ENCODE assay signal across 12 mouse cellular contexts in genomic region chr1:42277130-42277529, GRCm38 (mm10).
"Had no signal": no experiment of that assay in that cellular context is flagged by ENCODE, and none has a peak within 500 bp of the region (broad histone marks: within the 10 kb centered on the region; RNA-seq: fewer than 3 reads in every experiment).

No protein-coding gene starts in this region.

- H3K27ac ChIP-seq: kidney, postnatal 0 days; limb, embryonic 13.5 days; liver, embryonic 14.5 days; neural tube, embryonic 13.5 days had no signal

- H3K9ac ChIP-seq: limb, embryonic 13.5 days; liver, embryonic 14.5 days; neural tube, embryonic 13.5 days had no signal

- DNase-seq: kidney, adult 9 months; kidney, postnatal 36 days; layer of hippocampus, adult 9-11 months; layer of hippocampus, postnatal 36 days; left cerebral cortex, postnatal 4 days; lung, adult 18-20 months; right cerebral cortex, postnatal 25 days; thymus, postnatal 4 days had no signal

- H3K4me1 ChIP-seq: limb, embryonic 13.5 days; neural tube, embryonic 13.5 days had no signal

- H3K4me2 ChIP-seq: limb, embryonic 13.5 days; neural tube, embryonic 13.5 days had no signal

- H3K9me3 ChIP-seq: limb, embryonic 13.5 days; neural tube, embryonic 13.5 days had no signal

- H3K4me3 ChIP-seq: limb, embryonic 13.5 days; neural tube, embryonic 13.5 days had no signal

- H3K27me3 ChIP-seq: limb, embryonic 13.5 days; neural tube, embryonic 13.5 days had no signal

- H3K36me3 ChIP-seq: limb, embryonic 13.5 days; neural tube, embryonic 13.5 days had no signal
